Mouse (Mus musculus) embryonic facial prominence, embryonic 15.5 days (tissue): ENCODE data around the gene Scn4a. TPM values are rescaled to one million over a fixed set of nuclear protein-coding genes. Genes with fewer than 3 reads are reported as not detected.

Experiments used
- ATAC-seq: fragments of 200-750 bp; cut with Nextera tagmentation; 2 replicates; pipeline ENCODE4 v1.8.0; 2017; ENCODE audit warnings: low read depth, moderate TSS enrichment; ENCODE audit not compliant: insufficient number of reproducible peaks, low FRiP score, low TSS enrichment
- H3K27ac ChIP-seq: fragments of 300-500 bp; sonication (generic); replicated peaks from 2 replicates; pipeline ENCODE4 v1.5.1; 2015; ENCODE audit warnings: mild to moderate bottlenecking, inconsistent platforms
- H3K27me3 ChIP-seq: fragments of 300-500 bp; sonication (generic); 2 replicates; pipeline ENCODE4 v1.6.1; 2015; ENCODE audit warnings: inconsistent platforms
- H3K36me3 ChIP-seq: fragments of 300-500 bp; sonication (generic); 2 replicates; pipeline ENCODE4 v1.6.1; 2015; ENCODE audit warnings: mild to moderate bottlenecking, inconsistent platforms
- H3K4me1 ChIP-seq: fragments of 300-500 bp; sonication (generic); 2 replicates; pipeline ENCODE4 v1.6.1; 2015; ENCODE audit warnings: inconsistent platforms
- H3K4me2 ChIP-seq: fragments of 300-500 bp; sonication (generic); replicated peaks from 2 replicates; pipeline ENCODE4 v1.6.1; 2015; ENCODE audit warnings: mild to moderate bottlenecking, inconsistent platforms
- H3K4me3 ChIP-seq: fragments of 300-500 bp; sonication (generic); replicated peaks from 2 replicates; pipeline ENCODE4 v1.5.1; 2015; ENCODE audit warnings: mild to moderate bottlenecking, inconsistent platforms
- H3K9ac ChIP-seq: fragments of 300-500 bp; sonication (generic); 2 replicates; pipeline ENCODE4 v1.6.1; 2015; ENCODE audit warnings: inconsistent platforms
- H3K9me3 ChIP-seq: fragments of 300-500 bp; sonication (generic); replicated peaks from 2 replicates; pipeline ENCODE4 v1.6.1; 2016; ENCODE audit warnings: inconsistent platforms
- WGBS: fragments of 180-500 bp; shearing (Covaris S2); methylation state at CpG from one replicate; pipeline ENCODE4 v1.1.7; 2015; 5-methylcytosine and 5-hydroxymethylcytosine counted together
- polyA plus RNA-seq: library from polyadenylated mRNA; unstranded; fragments of >200 nt; fragmentation: Nextera tagmentation; extraction: Ambion mirVana; gene quantifications from 2 replicates; pipeline ENCODE4 v1.2.1, GENCODE M21; 2015

Scn4a gene
- polyA plus RNA-seq, 1 experiment from 2014 or later: 0.68 TPM

- H3K9ac ChIP-seq: no peak overlapping the region
- peaks cover 5% of the 10 kb centered on the region; the same call in 1 of the 2 replicates for H3K4me1 ChIP-seq
- H3K9me3 ChIP-seq: no peaks in the 10 kb centered on the region
- no peak for ATAC-seq
- no peak overlapping the region for H3K4me3 ChIP-seq
- H3K4me2 ChIP-seq: no peak overlapping the region
- no peaks in the 10 kb centered on the region for H3K27me3 ChIP-seq
- H3K27ac ChIP-seq: no peak overlapping the region
- no peaks in the 10 kb centered on the region for H3K36me3 ChIP-seq
- 3% methylated on average over 2 of the region's 2 CpGs for WGBS
Measured at GRCm38 (mm10) chr11:106334066-106334465, 19.0 kb downstream of the Scn4a start.

- Histone ChIP-seq H3K27me3 (no peaks in the 10 kb centered on the region), H3K36me3 (no peaks in the 10 kb centered on the region), H3K27ac (no peak overlapping the region), H3K4me1 (peaks cover 14% of the 10 kb centered on the region; the same call in 1 of the 2 replicates), H3K9me3 (no peaks in the 10 kb centered on the region), H3K9ac (no peak overlapping the region), H3K4me3 (no peak overlapping the region), H3K4me2 (no peak overlapping the region)
- 45% methylated on average over 4 of the region's 4 CpGs for whole genome bisulfite sequencing
- no peak for ATAC-seq
Measured at GRCm38 (mm10) chr11:106332458-106332857, 20.6 kb downstream of the Scn4a start.

DNA sequence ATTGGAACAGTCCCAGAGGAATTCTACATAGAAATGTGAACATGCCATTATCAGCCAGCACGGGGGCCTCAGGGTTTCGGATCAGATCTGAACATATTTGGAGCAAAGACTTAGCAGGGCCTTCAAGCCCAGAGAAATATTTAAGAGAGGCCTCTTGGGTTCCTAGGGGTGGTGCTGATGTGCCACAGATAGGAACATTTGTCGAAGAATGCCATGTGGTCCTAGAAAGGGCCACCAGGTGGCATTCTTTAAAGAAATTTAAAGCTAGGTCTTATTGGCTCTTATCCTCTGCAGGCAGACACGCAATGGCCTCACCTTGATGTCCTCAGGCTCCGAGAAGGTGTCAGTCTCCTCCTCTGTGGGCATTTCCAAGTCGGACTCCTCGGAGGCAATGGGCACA lies 23.4 kb downstream of the Scn4a start:
- ATAC-seq: no peak
- H3K4me1 ChIP-seq: peaks cover 15% of the 10 kb centered on the region; the same call in 1 of the 2 replicates
- WGBS: 62% methylated on average over 7 of the region's 7 CpGs
- no peak overlapping the region for H3K4me3 ChIP-seq
- H3K9me3 ChIP-seq: no peaks in the 10 kb centered on the region
- H3K27me3 ChIP-seq: no peaks in the 10 kb centered on the region
- H3K9ac ChIP-seq: no peak overlapping the region
- H3K4me2 ChIP-seq: no peak overlapping the region
- no peak overlapping the region for H3K27ac ChIP-seq
- H3K36me3 ChIP-seq: no peaks in the 10 kb centered on the region

DNA sequence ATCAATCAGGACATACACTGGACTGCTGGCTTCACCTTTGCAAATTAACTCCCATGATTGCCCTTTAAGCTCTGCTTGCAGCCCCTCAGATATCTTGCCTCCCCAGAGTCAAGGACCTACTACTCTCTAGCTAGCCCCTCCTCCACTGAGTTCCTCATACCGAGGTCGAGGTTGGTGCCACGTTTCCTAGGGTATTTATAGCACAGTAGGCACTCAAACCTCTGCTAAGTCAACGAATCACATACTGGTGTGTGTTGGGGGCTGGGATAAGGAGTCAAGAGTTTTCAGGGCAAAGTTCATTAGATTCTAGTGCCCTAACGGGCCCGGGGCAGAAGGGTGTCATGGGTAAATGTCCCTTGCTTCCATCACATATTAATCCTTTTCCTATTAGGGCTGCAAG lies 24.0 kb downstream of the Scn4a start:
- no peak for ATAC-seq
- no peaks in the 10 kb centered on the region for H3K9me3 ChIP-seq
- 61% methylated on average over 6 of the region's 6 CpGs for WGBS
- peaks cover 15% of the 10 kb centered on the region; the same call in 1 of the 2 replicates for H3K4me1 ChIP-seq
- H3K36me3 ChIP-seq: no peaks in the 10 kb centered on the region
- no peak overlapping the region for H3K27ac ChIP-seq
- H3K4me3 ChIP-seq: no peak overlapping the region
- no peak overlapping the region for H3K9ac ChIP-seq
- H3K27me3 ChIP-seq: no peaks in the 10 kb centered on the region
- H3K4me2 ChIP-seq: no peak overlapping the region

- no peak for ATAC-seq
- Histone ChIP-seq H3K27me3 (no peaks in the 10 kb centered on the region), H3K36me3 (no peaks in the 10 kb centered on the region)
Measured at GRCm38 (mm10) chr11:106328521-106328920, 24.6 kb downstream of the Scn4a start.

DNA sequence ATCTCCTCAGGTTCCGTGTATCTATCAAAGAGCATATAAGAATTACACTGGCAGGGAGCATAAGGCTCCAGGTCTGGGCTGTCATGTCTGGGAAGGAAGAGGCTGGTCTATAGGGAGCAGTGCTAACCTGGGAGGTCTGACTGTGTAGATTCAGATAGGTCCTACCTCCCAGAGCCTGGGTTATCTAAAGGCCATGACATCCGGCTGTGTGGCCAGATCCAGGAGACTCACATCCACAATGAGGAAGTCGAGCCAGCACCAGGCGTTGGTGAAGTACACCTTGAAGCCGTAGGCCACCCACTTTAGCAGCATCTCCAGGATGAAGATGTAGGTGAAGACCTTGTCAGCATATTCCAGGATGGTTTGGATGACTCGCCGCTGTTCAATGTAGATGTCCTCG lies 26.6 kb downstream of the Scn4a start:
- 82% methylated on average over 8 of the region's 8 CpGs for WGBS
- peaks cover 13% of the 10 kb centered on the region; the same call in 1 of the 2 replicates for H3K4me1 ChIP-seq
- H3K9ac ChIP-seq: no peak overlapping the region
- no peaks in the 10 kb centered on the region for H3K9me3 ChIP-seq
- no peaks in the 10 kb centered on the region for H3K27me3 ChIP-seq
- ATAC-seq: no peak
- H3K27ac ChIP-seq: no peak overlapping the region
- no peak overlapping the region for H3K4me3 ChIP-seq
- no peak overlapping the region for H3K4me2 ChIP-seq
- no peaks in the 10 kb centered on the region for H3K36me3 ChIP-seq

More at GRCm38 (mm10) chr11:106328521-106328920, 24.6 kb downstream of the Scn4a start:
- 43% methylated on average over 5 of the region's 5 CpGs for WGBS
- H3K9ac ChIP-seq: no peak overlapping the region
- no peak overlapping the region for H3K4me3 ChIP-seq
- H3K9me3 ChIP-seq: no peaks in the 10 kb centered on the region
- H3K4me1 ChIP-seq: peaks cover 15% of the 10 kb centered on the region; the same call in 1 of the 2 replicates
- H3K4me2 ChIP-seq: no peak overlapping the region
- no peak overlapping the region for H3K27ac ChIP-seq

DNA sequence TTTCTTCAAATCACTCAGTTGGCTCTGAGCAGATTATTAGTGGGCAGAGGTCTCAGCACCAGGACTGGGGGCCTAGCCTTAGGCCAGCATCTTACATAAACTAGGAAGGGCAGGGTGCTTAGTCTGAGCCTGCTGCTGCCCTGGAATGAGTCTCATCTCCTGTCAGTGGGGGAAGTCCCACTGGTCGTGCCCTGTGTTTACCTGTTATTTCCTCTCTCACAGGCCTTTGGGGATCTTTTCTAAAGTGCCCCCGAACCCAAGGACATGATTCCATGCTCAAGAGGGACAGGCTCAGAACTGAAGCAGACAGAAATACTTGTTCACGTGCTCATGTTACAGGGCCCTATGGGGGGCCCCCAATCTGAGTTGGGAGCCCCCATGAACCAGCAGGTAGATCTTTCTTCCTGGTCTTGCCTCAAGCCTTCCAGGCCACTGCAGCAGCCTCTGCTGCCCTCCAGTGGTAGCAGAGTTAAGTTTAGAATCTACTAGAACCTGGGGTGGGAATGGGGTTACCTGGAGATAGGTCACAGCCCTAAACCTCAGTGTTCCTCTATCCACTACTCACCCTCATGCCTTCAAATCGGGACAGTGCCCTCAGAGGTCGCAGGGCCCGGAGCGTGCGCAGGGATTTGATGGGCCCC lies 27.4 kb downstream of the Scn4a start:
- ATAC-seq: no peak
- peaks cover 13% of the 10 kb centered on the region; the same call in 1 of the 2 replicates for H3K4me1 ChIP-seq
- no peak overlapping the region for H3K4me3 ChIP-seq
- no peaks in the 10 kb centered on the region for H3K36me3 ChIP-seq
- H3K9ac ChIP-seq: no peak overlapping the region
- WGBS: 66% methylated on average over 8 of the region's 8 CpGs
- H3K27ac ChIP-seq: no peak overlapping the region
- H3K27me3 ChIP-seq: no peaks in the 10 kb centered on the region
- no peak overlapping the region for H3K4me2 ChIP-seq
- no peaks in the 10 kb centered on the region for H3K9me3 ChIP-seq

- H3K4me2 ChIP-seq: no peak overlapping the region
- no peak overlapping the region for H3K4me3 ChIP-seq
- H3K27me3 ChIP-seq: no peaks in the 10 kb centered on the region
- H3K9ac ChIP-seq: no peak overlapping the region
- no peak for ATAC-seq
- peaks cover 13% of the 10 kb centered on the region; the same call in 1 of the 2 replicates for H3K4me1 ChIP-seq
- no peaks in the 10 kb centered on the region for H3K9me3 ChIP-seq
- H3K36me3 ChIP-seq: no peaks in the 10 kb centered on the region
- WGBS: 81% methylated on average over 5 of the region's 5 CpGs
- H3K27ac ChIP-seq: no peak overlapping the region
Measured at GRCm38 (mm10) chr11:106324858-106325257, 28.2 kb downstream of the Scn4a start.

- Histone ChIP-seq H3K27ac (no peak overlapping the region), H3K4me3 (no peak overlapping the region), H3K9ac (no peak overlapping the region), H3K4me1 (peaks cover 33% of the 10 kb centered on the region; the same call in 1 of the 2 replicates), H3K36me3 (no peaks in the 10 kb centered on the region), H3K4me2 (no peak overlapping the region), H3K27me3 (no peaks in the 10 kb centered on the region), H3K9me3 (no peaks in the 10 kb centered on the region)
- 66% methylated on average over 21 of the region's 21 CpGs for WGBS
- ATAC-seq: no peak
Measured at GRCm38 (mm10) chr11:106318406-106319366, 34.4 kb downstream of the Scn4a start.

GRCm38 (mm10) chr11:106317801-106318200 lies 35.3 kb downstream of the Scn4a start:
- no peak for ATAC-seq
- H3K4me1 ChIP-seq: peaks cover 40% of the 10 kb centered on the region; the same call in 1 of the 2 replicates
- H3K9me3 ChIP-seq: no peaks in the 10 kb centered on the region
- no peak overlapping the region for H3K27ac ChIP-seq
- WGBS: 81% methylated on average over 7 of the region's 7 CpGs
- H3K4me2 ChIP-seq: no peak overlapping the region
- no peak overlapping the region for H3K4me3 ChIP-seq
- no peak overlapping the region for H3K9ac ChIP-seq
- H3K27me3 ChIP-seq: no peaks in the 10 kb centered on the region
- no peaks in the 10 kb centered on the region for H3K36me3 ChIP-seq

GRCm38 (mm10) chr11:106316416-106316815 lies 36.7 kb downstream of the Scn4a start:
- Histone ChIP-seq H3K36me3 (no peaks in the 10 kb centered on the region), H3K4me2 (no peak overlapping the region), H3K27ac (no peak overlapping the region), H3K27me3 (no peaks in the 10 kb centered on the region), H3K9me3 (no peaks in the 10 kb centered on the region), H3K4me3 (no peak overlapping the region), H3K9ac (no peak overlapping the region), H3K4me1 (peaks cover 40% of the 10 kb centered on the region; the same call in 1 of the 2 replicates)
- no peak for ATAC-seq
- 40% methylated on average over 1 of the region's 1 CpGs for WGBS
